Mouse (Mus musculus) myocyte (in vitro differentiated cells): ENCODE measurements around the gene Ttf1. TPM values are rescaled to one million over a fixed set of nuclear protein-coding genes. Genes with fewer than 3 reads are reported as not detected.

ENCODE experiments used
- H3K27me3 ChIP-seq: one replicate; pipeline ENCODE4 v1.6.1; 2011; ENCODE audit not compliant: control insufficient read depth, insufficient read depth, insufficient read length
- H3K36me3 ChIP-seq: one replicate; pipeline ENCODE4 v1.6.1; 2011; ENCODE audit not compliant: control insufficient read depth, insufficient read depth
- H3K4me2 ChIP-seq: one replicate; pipeline ENCODE4 v1.6.1; 2011; ENCODE audit warnings: low read depth, control low read depth
- H3K4me3 ChIP-seq: one replicate; pipeline ENCODE4 v1.5.1; 2011; ENCODE audit warnings: mild to moderate bottlenecking, control low read depth, moderate library complexity
- H3K79me2 ChIP-seq: one replicate; pipeline ENCODE4 v1.6.1; 2011; ENCODE audit not compliant: control insufficient read depth, insufficient read depth
- H3ac ChIP-seq: one replicate; pipeline ENCODE4 v1.6.1; 2011; ENCODE audit not compliant: control insufficient read depth, insufficient read length
- CEBPB ChIP-seq: IDR thresholded peaks from 2 replicates; pipeline ENCODE4 v1.6.1; 2011; ENCODE audit warnings: mild to moderate bottlenecking, moderate library complexity; ENCODE audit not compliant: poor library complexity, insufficient read depth, severe bottlenecking
- E2F4 ChIP-seq: IDR thresholded peaks from one replicate; pipeline ENCODE4 v1.6.1; 2011; ENCODE audit warnings: mild to moderate bottlenecking, control low read depth, moderate library complexity; ENCODE audit not compliant: insufficient read depth
- MAX ChIP-seq: IDR thresholded peaks from one replicate; pipeline ENCODE4 v1.6.1; 2011; ENCODE audit warnings: low read depth, mild to moderate bottlenecking, control low read depth
- MYOD1 ChIP-seq, 3 experiments: IDR thresholded peaks; one replicate each; pipeline ENCODE4 v1.6.1; 2011; ENCODE audit warnings: control low read depth in 2 of 3, low read depth in 2 of 3, mild to moderate bottlenecking in 2 of 3, moderate library complexity in 1 of 3; ENCODE audit not compliant: insufficient read length in 2 of 3, control insufficient read depth in 1 of 3
- MYOG ChIP-seq, 3 experiments: IDR thresholded peaks; one replicate each; pipeline ENCODE4 v1.6.1; 2011; ENCODE audit warnings: control low read depth in 2 of 3, low read depth in 2 of 3, mild to moderate bottlenecking in 2 of 3; ENCODE audit not compliant: insufficient read length in 2 of 3, control insufficient read depth in 1 of 3, insufficient read depth in 1 of 3
- POLR2A ChIP-seq: IDR thresholded peaks from one replicate; pipeline ENCODE4 v1.6.1; 2011; ENCODE audit warnings: low read depth, mild to moderate bottlenecking, control low read depth, moderate library complexity; ENCODE audit not compliant: insufficient read length
- POLR2AphosphoS2 ChIP-seq: IDR thresholded peaks from one replicate; pipeline ENCODE4 v1.6.1; 2011; ENCODE audit warnings: low read depth, control low read depth; ENCODE audit not compliant: insufficient read length
- REST ChIP-seq: IDR thresholded peaks from one replicate; pipeline ENCODE4 v1.6.1; 2011; ENCODE audit warnings: mild to moderate bottlenecking, control low read depth, moderate library complexity; ENCODE audit not compliant: insufficient read depth, insufficient read length
- SRF ChIP-seq: IDR thresholded peaks from one replicate; pipeline ENCODE4 v1.6.1; 2011; ENCODE audit warnings: low read depth; ENCODE audit not compliant: control insufficient read depth, insufficient read length
- TCF12 ChIP-seq: IDR thresholded peaks from one replicate; pipeline ENCODE4 v1.6.1; 2011; ENCODE audit warnings: mild to moderate bottlenecking, control low read depth; ENCODE audit not compliant: poor library complexity, insufficient read depth, severe bottlenecking
- TCF3 ChIP-seq: IDR thresholded peaks from one replicate; pipeline ENCODE4 v1.6.1; 2011; ENCODE audit warnings: low read depth, control low read depth; ENCODE audit not compliant: insufficient read length
- USF1 ChIP-seq: IDR thresholded peaks from one replicate; pipeline ENCODE4 v1.6.1; 2011; ENCODE audit warnings: low read depth, mild to moderate bottlenecking, control low read depth, moderate library complexity
- polyA plus RNA-seq: library from polyadenylated mRNA; unstranded; fragments of >200 nt; fragmentation: generic; extraction: Trizol; gene quantifications from one replicate; pipeline ENCODE4 v1.2.1, GENCODE M21; 2012; ENCODE audit warnings: missing spikeins

Ttf1 gene
- polyA plus RNA-seq, 1 experiment, result 3.1 TPM

DNA sequence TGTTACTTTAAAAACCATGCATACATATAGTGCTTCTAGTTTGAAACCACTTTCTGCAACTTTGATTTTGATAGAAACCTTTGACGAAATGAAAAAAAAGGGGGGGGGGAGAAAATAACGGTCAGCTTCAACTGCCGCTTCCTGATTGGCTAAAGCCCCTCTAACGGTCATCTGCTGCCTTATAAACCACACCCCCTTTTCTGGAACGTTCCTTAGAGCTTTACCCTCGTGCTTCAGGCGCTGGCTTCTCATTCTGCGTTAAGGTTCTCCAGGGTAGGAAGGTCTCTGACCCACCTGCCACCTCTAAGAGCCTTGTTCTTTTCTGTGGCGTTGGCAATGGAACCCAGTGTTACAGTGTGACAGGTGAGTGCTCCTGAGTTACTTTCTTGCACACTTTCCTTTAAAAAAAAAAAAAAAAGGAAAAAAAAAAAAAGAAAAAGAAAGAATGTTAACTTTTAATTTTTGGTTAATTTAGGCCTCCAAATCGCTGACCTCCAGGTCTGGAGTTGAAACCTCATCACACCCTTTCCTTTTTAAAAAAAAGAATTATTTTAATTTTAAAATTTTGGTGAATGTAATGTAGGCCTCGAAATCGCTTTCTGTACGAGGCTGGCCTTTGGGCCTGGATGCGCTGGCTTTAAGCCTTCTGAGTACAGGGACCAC is 64.0 kb downstream of the Ttf1 start, which contains the start of gene Setx:
Setx (plus strand) TSS at position 275 of the 663 bp plus-strand sequence.
- peak within 1 kb of the TSS; percentile 65 for H3K4me3 ChIP-seq
- peak within 1 kb of the TSS; percentile 23 for H3ac ChIP-seq
- H3K36me3 ChIP-seq, result peaks cover 4% of the 10 kb centered on the region
- H3K79me2 ChIP-seq, result peaks cover 22% of the 10 kb centered on the region
- no peaks in the 10 kb centered on the region for H3K27me3 ChIP-seq
- H3K4me2 ChIP-seq, result peak within 1 kb of the TSS; percentile 79
- TF ChIP-seq MAX (no peak), E2F4 (no peak), TCF3 (no peak), MYOG (IDR thresholded peaks at IDR 0.05; ENCODE audit: control insufficient read depth in 1 of 3, insufficient read depth in 1 of 3, insufficient read length in 2 of 3, low read depth in 2 of 3) (no peak), REST (no peak), TCF12 (no peak), POLR2AphosphoS2 (no peak)

DNA sequence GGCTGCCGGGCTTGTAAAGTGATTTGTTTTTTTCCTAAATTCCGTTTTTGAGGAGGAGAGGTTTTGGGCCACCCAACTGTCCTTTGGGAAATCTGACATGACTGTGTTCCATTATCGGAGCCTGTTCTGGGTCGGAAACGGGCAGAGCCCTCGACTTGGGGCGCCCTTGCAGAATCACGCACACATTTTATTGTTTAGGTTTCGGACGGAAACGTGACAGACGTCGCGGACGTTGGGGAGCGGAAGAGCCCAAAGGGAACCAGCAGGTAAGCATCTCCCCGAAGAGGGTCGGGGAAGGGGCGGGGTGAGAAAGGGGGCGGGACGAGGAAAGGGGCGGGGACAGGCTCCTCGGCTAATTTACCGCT is 64.5 kb downstream of the Ttf1 start:
- TF ChIP-seq POLR2AphosphoS2 (peak; percentile 27), E2F4 (no peak)
- peak overlapping the region; percentile 79 for H3K4me2 ChIP-seq
- H3K36me3 ChIP-seq, result peaks cover 5% of the 10 kb centered on the region
- peak overlapping the region; percentile 23 for H3ac ChIP-seq
- peaks cover 22% of the 10 kb centered on the region for H3K79me2 ChIP-seq
- peak overlapping the region; percentile 65 for H3K4me3 ChIP-seq
- H3K27me3 ChIP-seq, result no peaks in the 10 kb centered on the region

DNA sequence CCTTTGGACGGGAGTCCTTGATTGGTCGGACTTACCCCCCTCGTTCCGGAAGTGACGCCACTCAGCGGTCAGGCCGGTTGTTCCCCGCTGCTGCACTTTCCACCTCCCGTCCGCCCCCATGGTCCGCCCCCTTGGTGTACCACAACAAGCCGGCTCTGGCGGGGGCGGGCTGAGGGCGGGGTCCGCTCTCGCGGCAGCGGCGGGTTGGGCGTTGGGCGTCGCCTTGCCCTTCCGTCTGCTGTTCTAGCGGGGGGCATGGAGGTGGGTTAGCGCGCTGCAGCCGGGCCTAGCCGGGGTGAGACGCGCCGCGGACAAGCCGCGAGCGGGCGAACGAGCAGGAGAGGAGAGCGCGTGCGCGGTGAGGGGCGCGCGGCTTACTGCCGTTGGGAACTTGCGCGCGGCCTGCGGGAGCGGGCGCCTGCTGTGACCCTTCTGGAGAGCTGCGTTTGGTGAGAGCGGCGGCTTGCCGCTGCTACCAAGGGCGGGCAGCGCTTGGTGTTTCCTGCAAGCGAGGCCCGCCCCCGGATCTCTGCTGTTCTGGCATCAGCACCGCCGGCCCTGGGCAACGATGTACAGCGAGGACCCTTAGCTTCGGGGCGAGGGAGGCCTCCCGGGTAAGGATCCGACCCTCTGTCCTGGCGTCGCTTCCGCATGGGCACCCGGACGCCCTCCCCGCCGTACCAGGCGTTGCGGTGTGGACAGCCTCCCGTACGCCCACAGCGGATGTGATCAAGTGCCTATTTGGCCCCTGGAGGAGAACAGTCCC is 65.1 kb downstream of the Ttf1 start:
- Histone ChIP-seq H3K79me2 (peaks cover 22% of the 10 kb centered on the region), H3K4me3 (peak overlapping the region; percentile 65), H3ac (peak overlapping the region; percentile 23), H3K27me3 (no peaks in the 10 kb centered on the region), H3K4me2 (peak overlapping the region; percentile 96), H3K36me3 (peaks cover 10% of the 10 kb centered on the region)
- TF ChIP-seq MYOD1 (IDR thresholded peaks at IDR 0.05; ENCODE audit: control insufficient read depth in 1 of 3, insufficient read length in 2 of 3, low read depth in 2 of 3) (peak in 1 of 3 experiments; percentile 19), POLR2A (peak; percentile 75), POLR2AphosphoS2 (peak; percentile 66), REST (no peak)

DNA sequence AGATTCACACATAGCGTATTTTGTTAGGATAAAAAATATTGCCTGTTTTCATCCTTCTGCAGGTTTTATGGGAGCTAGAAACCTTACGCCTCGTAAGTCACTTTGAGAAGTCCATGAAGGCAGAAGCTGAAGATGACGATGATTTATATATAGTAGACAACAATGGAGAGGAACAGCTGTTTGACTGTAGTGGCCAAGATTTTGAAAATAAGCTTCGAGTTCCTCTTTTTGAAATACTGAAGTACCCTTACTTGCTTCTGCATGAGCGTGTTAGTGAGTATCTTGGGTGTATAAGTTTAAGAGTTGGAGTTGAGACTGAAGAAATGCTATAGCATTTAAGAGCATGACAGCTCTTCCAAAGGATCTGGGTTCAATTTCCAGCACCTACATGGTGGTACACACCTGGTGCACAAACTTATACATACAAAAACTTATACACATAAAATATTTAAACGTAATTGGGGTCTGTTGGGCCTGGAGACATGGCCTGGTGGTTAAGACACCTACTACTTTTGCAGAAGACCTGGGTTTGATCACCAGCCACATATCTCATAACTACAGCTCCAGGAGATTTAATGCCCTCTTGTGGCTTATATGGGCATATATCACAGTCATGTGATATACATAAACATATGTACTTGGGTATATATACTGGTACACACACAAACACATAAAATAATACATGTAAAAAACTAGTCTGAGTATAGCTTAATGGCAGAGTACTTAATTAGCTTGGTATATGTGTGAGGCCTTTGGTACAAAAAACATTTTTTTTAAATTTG is 70.2 kb downstream of the Ttf1 start:
- H3ac ChIP-seq, result no peak overlapping the region
- no peak overlapping the region for H3K4me3 ChIP-seq
- TF ChIP-seq TCF12, result no peak
- no peak for TF ChIP-seq POLR2AphosphoS2
- no peak for TF ChIP-seq SRF
- no peak for TF ChIP-seq REST
- no peak for TF ChIP-seq CEBPB
- TF ChIP-seq POLR2A, result no peak
- no peak for TF ChIP-seq E2F4
- TF ChIP-seq MYOD1 (IDR thresholded peaks at IDR 0.05; ENCODE audit: control insufficient read depth in 1 of 3, insufficient read length in 2 of 3, low read depth in 2 of 3), result no peak
- no peak for TF ChIP-seq TCF3
- TF ChIP-seq MYOG (IDR thresholded peaks at IDR 0.05; ENCODE audit: control insufficient read depth in 1 of 3, insufficient read depth in 1 of 3, insufficient read length in 2 of 3, low read depth in 2 of 3), result no peak
- TF ChIP-seq USF1, result no peak
- no peak for TF ChIP-seq MAX
- no peak overlapping the region for H3K4me2 ChIP-seq
- H3K27me3 ChIP-seq, result no peaks in the 10 kb centered on the region
- peaks cover 33% of the 10 kb centered on the region for H3K36me3 ChIP-seq
- H3K79me2 ChIP-seq, result peaks cover 22% of the 10 kb centered on the region

DNA sequence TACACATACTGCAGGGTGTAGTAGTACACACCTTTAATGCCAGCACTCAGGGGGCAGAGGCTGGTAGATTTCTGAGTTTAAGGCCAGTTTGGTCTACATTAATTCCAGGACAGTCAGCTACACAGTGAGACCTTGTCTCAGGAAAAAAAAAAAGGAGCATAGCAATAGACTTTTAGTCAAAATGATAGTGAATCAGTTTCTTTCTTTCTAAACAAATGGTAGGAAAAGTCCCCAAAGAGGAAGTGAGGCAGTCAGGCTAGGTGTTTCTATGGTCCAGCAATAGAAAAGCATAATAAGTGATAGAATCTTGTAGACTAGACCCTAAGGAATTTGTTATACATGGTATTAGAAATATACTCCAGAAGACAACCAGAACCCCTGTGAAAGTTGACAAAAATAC is 75.1 kb downstream of the Ttf1 start:
- Histone ChIP-seq H3K4me3 (no peak overlapping the region), H3K27me3 (no peaks in the 10 kb centered on the region), H3K4me2 (no peak overlapping the region), H3K79me2 (no peaks in the 10 kb centered on the region), H3ac (no peak overlapping the region), H3K36me3 (peaks cover 44% of the 10 kb centered on the region)
- TF ChIP-seq E2F4, result no peak
- no peak for TF ChIP-seq POLR2A
- no peak for TF ChIP-seq MYOG (IDR thresholded peaks at IDR 0.05; ENCODE audit: control insufficient read depth in 1 of 3, insufficient read depth in 1 of 3, insufficient read length in 2 of 3, low read depth in 2 of 3)
- TF ChIP-seq USF1, result no peak
- no peak for TF ChIP-seq MYOD1 (IDR thresholded peaks at IDR 0.05; ENCODE audit: control insufficient read depth in 1 of 3, insufficient read length in 2 of 3, low read depth in 2 of 3)
- TF ChIP-seq REST, result no peak
- TF ChIP-seq TCF3, result no peak
- no peak for TF ChIP-seq TCF12
- TF ChIP-seq MAX, result no peak
- no peak for TF ChIP-seq SRF
